Mouse (Mus musculus): ENCODE data around the gene Rab22a. TPM values are rescaled to one million over a fixed set of nuclear protein-coding genes. Genes with fewer than 3 reads are reported as not detected.
"Not testable (repeated sequence)": the region's sequence is repeated elsewhere in the genome, so short reads cannot be mapped to it uniquely, and the experiment has no call there.

Gene Rab22a
- total RNA-seq, 2 experiments from 2014 or later: 25.6 to 27.2 TPM

GRCm38 (mm10) chr2:173712656-173713055 is 53.1 kb downstream of the Rab22a start:
- intact Hi-C loops (cut with DNase I): no loop called here
- no peak for DNase-seq (ENCODE audit: low spot score in 2 of 2)

- intact Hi-C loops (cut with DNase I): no loop called here
- DNase-seq (ENCODE audit: low spot score in 2 of 2): no peak
Measured at GRCm38 (mm10) chr2:173713241-173713640, 53.7 kb downstream of the Rab22a start.

GRCm38 (mm10) chr2:173714620-173715218 is 55.2 kb downstream of the Rab22a start:
- DNase-seq (ENCODE audit: low spot score in 2 of 2): no peak
- intact Hi-C loops (cut with DNase I): no loop called here

- intact Hi-C loops (cut with DNase I): no loop called here
- DNase-seq (ENCODE audit: low spot score in 2 of 2): no peak
Measured at GRCm38 (mm10) chr2:173716966-173717365, 57.4 kb downstream of the Rab22a start.

- DNase-seq (ENCODE audit: low spot score in 2 of 2); intact Hi-C loops (cut with DNase I): not testable (repeated sequence)
Measured at GRCm38 (mm10) chr2:173719115-173719514, 59.6 kb downstream of the Rab22a start, which contains the start of gene 1700010B08Rik. Gene 1700010B08Rik (plus strand): TSS chr2:173719415.

GRCm38 (mm10) chr2:173722251-173722857 is 62.8 kb downstream of the Rab22a start:
- intact Hi-C loops (cut with DNase I): no loop called here
- no peak for DNase-seq (ENCODE audit: low spot score in 2 of 2)

GRCm38 (mm10) chr2:173724382-173724781 is 64.8 kb downstream of the Rab22a start:
- intact Hi-C loops (cut with DNase I): no loop called here
- DNase-seq (ENCODE audit: low spot score in 2 of 2): no peak

- DNase-seq (ENCODE audit: low spot score in 2 of 2): no peak
- intact Hi-C loops (cut with DNase I): no loop called here
Measured at GRCm38 (mm10) chr2:173724940-173725807, 65.6 kb downstream of the Rab22a start.

GRCm38 (mm10) chr2:173725819-173726218 is 66.3 kb downstream of the Rab22a start:
- DNase-seq (ENCODE audit: low spot score in 2 of 2): no peak
- intact Hi-C loops (cut with DNase I): no loop called here

GRCm38 (mm10) chr2:173730444-173730966 is 70.9 kb downstream of the Rab22a start:
- no peak for DNase-seq (ENCODE audit: low spot score in 2 of 2)
- intact Hi-C loops (cut with DNase I): no loop called here

- DNase-seq (ENCODE audit: low spot score in 2 of 2): no peak
- intact Hi-C loops (cut with DNase I): no loop called here
Measured at GRCm38 (mm10) chr2:173734426-173734825, 74.9 kb downstream of the Rab22a start.

GRCm38 (mm10) chr2:173737222-173737989 is 77.8 kb downstream of the Rab22a start, which contains the start of gene Vapb:
Gene Vapb (plus strand): TSS chr2:173737511.
- intact Hi-C loops (cut with DNase I): loop anchor here (5.0 kb wide), 1 partner anchor 75 kb away; no protein-coding TSS in a partner anchor
- DNase-seq (ENCODE audit: low spot score in 2 of 2): peak; percentile 100

GRCm38 (mm10) chr2:173738232-173738631 is 78.7 kb downstream of the Rab22a start:
- no peak for DNase-seq (ENCODE audit: low spot score in 2 of 2)
- intact Hi-C loops (cut with DNase I): loop anchor here (5.0 kb wide), 1 partner anchor 76 kb away; no protein-coding TSS in a partner anchor

GRCm38 (mm10) chr2:173739107-173739506 is 79.5 kb downstream of the Rab22a start:
- intact Hi-C loops (cut with DNase I): loop anchor here (5.0 kb wide), 1 partner anchor 77 kb away; no protein-coding TSS in a partner anchor
- DNase-seq (ENCODE audit: low spot score in 2 of 2): no peak

- no peak for DNase-seq (ENCODE audit: low spot score in 2 of 2)
- intact Hi-C loops (cut with DNase I): no loop called here
Measured at GRCm38 (mm10) chr2:173742090-173742489, 82.5 kb downstream of the Rab22a start.

- DNase-seq (ENCODE audit: low spot score in 2 of 2): no peak
- intact Hi-C loops (cut with DNase I): no loop called here
Measured at GRCm38 (mm10) chr2:173742744-173743143, 83.2 kb downstream of the Rab22a start.

GRCm38 (mm10) chr2:173744070-173744815 is 84.7 kb downstream of the Rab22a start:
- no peak for DNase-seq (ENCODE audit: low spot score in 2 of 2)
- intact Hi-C loops (cut with DNase I): no loop called here

GRCm38 (mm10) chr2:173748961-173749659 is 89.5 kb downstream of the Rab22a start:
- intact Hi-C loops (cut with DNase I): no loop called here
- no peak for DNase-seq (ENCODE audit: low spot score in 2 of 2)
